Mouse (Mus musculus): ENCODE results near the gene B4galt5. TPM values are rescaled to one million over a fixed set of nuclear protein-coding genes. Genes with fewer than 3 reads are reported as not detected.

B4galt5 gene
- total RNA-seq, 1 experiment, result 40.5 TPM

DNA sequence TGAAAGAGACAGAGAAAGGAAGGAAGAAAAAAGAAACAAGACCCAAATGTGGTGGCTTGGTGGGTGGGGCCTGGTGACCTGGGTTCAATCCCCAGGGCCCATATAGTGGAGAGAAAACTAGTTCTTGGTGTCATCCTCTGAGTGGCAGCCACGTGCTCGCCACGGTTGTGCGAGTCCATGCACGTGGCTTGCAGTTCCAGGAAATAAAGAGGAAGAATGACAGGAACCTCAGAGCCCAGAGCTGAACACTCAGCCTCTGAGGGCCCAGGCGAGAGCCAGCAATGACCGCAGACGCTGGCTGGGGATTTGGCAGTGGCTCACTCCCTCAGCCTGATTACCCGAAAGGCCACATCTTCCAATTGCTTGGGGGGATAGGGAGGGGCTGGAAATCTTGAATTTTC lies 77.9 kb downstream of the B4galt5 start:
- H3K9ac ChIP-seq (ENCODE audit: insufficient read depth, low read depth, low read length, poor library complexity, severe bottlenecking), result no peak overlapping the region
- in situ Hi-C loops (cut with MboI; ENCODE audit: low sequenced_read_pairs in 2 of 2, unreplicated experiment in 2 of 2), result no loop called here

DNA sequence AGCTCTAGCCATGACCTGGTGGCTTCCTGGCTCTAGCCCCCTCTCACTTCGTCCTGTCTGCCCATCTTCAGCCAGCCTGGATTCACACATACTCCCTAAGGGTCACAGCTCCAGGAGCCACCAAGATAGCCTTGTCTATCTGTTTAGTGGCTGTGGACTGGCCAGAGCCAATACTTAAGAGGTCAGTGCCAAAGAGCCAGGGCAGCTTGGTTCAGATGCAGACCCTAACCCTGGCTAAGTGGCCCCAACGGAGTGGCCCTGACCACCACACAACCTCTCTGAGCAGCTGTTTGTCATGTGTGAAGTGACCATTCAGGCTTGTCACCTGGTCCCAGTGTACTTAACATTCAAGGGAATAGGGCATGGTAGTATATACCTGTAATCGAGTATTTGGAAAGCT lies 78.5 kb downstream of the B4galt5 start:
- H3K36me3 ChIP-seq (ENCODE audit: control insufficient read depth, insufficient read depth, low read length, poor library complexity, severe bottlenecking), result no peaks in the 10 kb centered on the region
- peaks cover 2% of the 10 kb centered on the region in 2 experiments; a peak in 2 of 4 replicates for H3K4me1 ChIP-seq (ENCODE audit: control insufficient read depth in 2 of 2, insufficient read depth in 2 of 2, low read length in 2 of 2, poor library complexity in 1 of 2)
- H3K4me3 ChIP-seq (ENCODE audit: insufficient read depth in 1 of 2, low read depth in 1 of 2, low read length in 2 of 2, poor library complexity in 1 of 2, severe bottlenecking in 1 of 2), result no peak overlapping the region
- no peak for DNase-seq (ENCODE audit: low read depth, low spot score)
- H3K9me3 ChIP-seq (ENCODE audit: control insufficient read depth, insufficient read depth, low read depth, low read length), result no peaks in the 10 kb centered on the region
- H3K27ac ChIP-seq (ENCODE audit: insufficient read depth, low read depth, low read length, poor library complexity, severe bottlenecking), result no peak overlapping the region
- H3K9ac ChIP-seq (ENCODE audit: insufficient read depth, low read depth, low read length, poor library complexity, severe bottlenecking), result no peak overlapping the region
- in situ Hi-C loops (cut with MboI; ENCODE audit: low sequenced_read_pairs in 2 of 2, unreplicated experiment in 2 of 2), result no loop called here
- TF ChIP-seq CHD2 (IDR thresholded peaks at IDR 0.05; ENCODE audit: low read depth, low read length) (no peak), HCFC1 (IDR thresholded peaks at IDR 0.05; ENCODE audit: borderline replicate concordance, insufficient read depth, low read length) (no peak), ZC3H11A (IDR thresholded peaks at IDR 0.05; ENCODE audit: borderline replicate concordance, low read depth, low read length) (no peak), MAFK (IDR thresholded peaks at IDR 0.05; ENCODE audit: insufficient read depth, low read depth, low read length) (no peak), ZNF384 (IDR thresholded peaks at IDR 0.05; ENCODE audit: low read depth, low read length) (no peak)

More for the DNA sequence above, 77.9 kb downstream of the B4galt5 start:
- Histone ChIP-seq H3K4me3 (ENCODE audit: insufficient read depth in 1 of 2, low read depth in 1 of 2, low read length in 2 of 2, poor library complexity in 1 of 2, severe bottlenecking in 1 of 2) (no peak overlapping the region), H3K9me3 (ENCODE audit: control insufficient read depth, insufficient read depth, low read depth, low read length) (no peaks in the 10 kb centered on the region), H3K36me3 (ENCODE audit: control insufficient read depth, insufficient read depth, low read length, poor library complexity, severe bottlenecking) (no peaks in the 10 kb centered on the region), H3K4me1 (ENCODE audit: control insufficient read depth in 2 of 2, insufficient read depth in 2 of 2, low read length in 2 of 2, poor library complexity in 1 of 2) (0 out of 4 replicates have a peak, but pooled peaks cover 0 to 2% of the 10 kb centered on the region in 2 experiments), H3K27ac (ENCODE audit: insufficient read depth, low read depth, low read length, poor library complexity, severe bottlenecking) (no peak overlapping the region)
- DNase-seq (ENCODE audit: low read depth, low spot score), result no peak
- TF ChIP-seq ZC3H11A (IDR thresholded peaks at IDR 0.05; ENCODE audit: borderline replicate concordance, low read depth, low read length), result no peak
- TF ChIP-seq ZNF384 (IDR thresholded peaks at IDR 0.05; ENCODE audit: low read depth, low read length), result no peak
- TF ChIP-seq HCFC1 (IDR thresholded peaks at IDR 0.05; ENCODE audit: borderline replicate concordance, insufficient read depth, low read length), result no peak
- TF ChIP-seq CHD2 (IDR thresholded peaks at IDR 0.05; ENCODE audit: low read depth, low read length), result no peak
- no peak for TF ChIP-seq MAFK (IDR thresholded peaks at IDR 0.05; ENCODE audit: insufficient read depth, low read depth, low read length)

DNA sequence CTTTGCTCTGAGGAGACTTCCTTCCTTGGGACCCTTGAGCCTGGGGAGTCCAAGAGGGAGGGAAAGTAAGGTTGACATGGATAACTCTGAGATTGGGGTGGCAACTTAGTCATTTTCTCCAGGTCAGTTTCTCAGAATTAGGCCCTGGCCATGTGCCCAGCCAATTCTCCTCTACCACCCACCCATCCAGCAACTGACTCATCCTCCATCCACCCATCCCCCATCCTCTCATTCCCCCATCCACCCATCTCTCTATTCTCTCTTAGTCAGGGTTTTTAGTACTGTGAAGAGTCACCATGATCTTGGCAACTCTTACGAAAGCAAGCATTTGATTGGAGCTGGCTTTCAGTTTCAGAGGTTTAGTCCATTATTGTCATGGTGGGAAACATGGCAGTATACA lies 80.3 kb downstream of the B4galt5 start:
- no peaks in the 10 kb centered on the region for H3K9me3 ChIP-seq (ENCODE audit: control insufficient read depth, insufficient read depth, low read depth, low read length)
- no peak for TF ChIP-seq CHD2 (IDR thresholded peaks at IDR 0.05; ENCODE audit: low read depth, low read length)
- no peak for TF ChIP-seq ZC3H11A (IDR thresholded peaks at IDR 0.05; ENCODE audit: borderline replicate concordance, low read depth, low read length)
- no peak for TF ChIP-seq HCFC1 (IDR thresholded peaks at IDR 0.05; ENCODE audit: borderline replicate concordance, insufficient read depth, low read length)
- TF ChIP-seq MAFK (IDR thresholded peaks at IDR 0.05; ENCODE audit: insufficient read depth, low read depth, low read length), result no peak
- no peak for TF ChIP-seq ZNF384 (IDR thresholded peaks at IDR 0.05; ENCODE audit: low read depth, low read length)
- H3K27ac ChIP-seq (ENCODE audit: insufficient read depth, low read depth, low read length, poor library complexity, severe bottlenecking), result no peak overlapping the region
- no peaks in the 10 kb centered on the region for H3K36me3 ChIP-seq (ENCODE audit: control insufficient read depth, insufficient read depth, low read length, poor library complexity, severe bottlenecking)
- in situ Hi-C loops (cut with MboI; ENCODE audit: low sequenced_read_pairs in 2 of 2, unreplicated experiment in 2 of 2), result no loop called here
- no peak for DNase-seq (ENCODE audit: low read depth, low spot score)
- H3K4me3 ChIP-seq (ENCODE audit: insufficient read depth in 1 of 2, low read depth in 1 of 2, low read length in 2 of 2, poor library complexity in 1 of 2, severe bottlenecking in 1 of 2), result no peak overlapping the region
- H3K9ac ChIP-seq (ENCODE audit: insufficient read depth, low read depth, low read length, poor library complexity, severe bottlenecking), result no peak overlapping the region
- H3K4me1 ChIP-seq (ENCODE audit: control insufficient read depth in 2 of 2, insufficient read depth in 2 of 2, low read length in 2 of 2, poor library complexity in 1 of 2), result peaks cover 2 to 6% of the 10 kb centered on the region in 2 experiments; a peak in 2 of 4 replicates

DNA sequence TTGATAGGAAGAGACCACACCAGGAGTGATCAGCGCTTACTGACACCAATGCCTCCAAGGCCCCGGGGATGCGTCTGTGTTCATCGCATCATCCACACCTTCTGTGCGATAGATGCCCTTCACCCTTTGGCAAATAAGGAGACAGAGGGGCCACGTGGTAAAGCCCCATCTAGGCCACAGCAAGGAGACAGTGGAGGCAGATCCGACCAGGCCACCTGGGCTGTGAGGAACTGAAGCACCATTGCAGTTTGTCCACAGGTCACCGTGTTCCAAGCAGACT lies 80.6 kb downstream of the B4galt5 start:
- peaks cover 2 to 7% of the 10 kb centered on the region in 2 experiments; a peak in 2 of 4 replicates for H3K4me1 ChIP-seq (ENCODE audit: control insufficient read depth in 2 of 2, insufficient read depth in 2 of 2, low read length in 2 of 2, poor library complexity in 1 of 2)
- no peak overlapping the region for H3K9ac ChIP-seq (ENCODE audit: insufficient read depth, low read depth, low read length, poor library complexity, severe bottlenecking)
- no peak for DNase-seq (ENCODE audit: low read depth, low spot score)
- in situ Hi-C loops (cut with MboI; ENCODE audit: low sequenced_read_pairs in 2 of 2, unreplicated experiment in 2 of 2), result no loop called here
- H3K27ac ChIP-seq (ENCODE audit: insufficient read depth, low read depth, low read length, poor library complexity, severe bottlenecking), result no peak overlapping the region
- H3K36me3 ChIP-seq (ENCODE audit: control insufficient read depth, insufficient read depth, low read length, poor library complexity, severe bottlenecking), result no peaks in the 10 kb centered on the region
- H3K4me3 ChIP-seq (ENCODE audit: insufficient read depth in 1 of 2, low read depth in 1 of 2, low read length in 2 of 2, poor library complexity in 1 of 2, severe bottlenecking in 1 of 2), result no peak overlapping the region
- TF ChIP-seq ZC3H11A (IDR thresholded peaks at IDR 0.05; ENCODE audit: borderline replicate concordance, low read depth, low read length), result no peak
- TF ChIP-seq MAFK (IDR thresholded peaks at IDR 0.05; ENCODE audit: insufficient read depth, low read depth, low read length), result no peak
- TF ChIP-seq HCFC1 (IDR thresholded peaks at IDR 0.05; ENCODE audit: borderline replicate concordance, insufficient read depth, low read length), result no peak
- no peak for TF ChIP-seq ZNF384 (IDR thresholded peaks at IDR 0.05; ENCODE audit: low read depth, low read length)
- no peak for TF ChIP-seq CHD2 (IDR thresholded peaks at IDR 0.05; ENCODE audit: low read depth, low read length)
- no peaks in the 10 kb centered on the region for H3K9me3 ChIP-seq (ENCODE audit: control insufficient read depth, insufficient read depth, low read depth, low read length)
